Mouse (Mus musculus) bone marrow, adult 2 months (tissue): Measurements from ENCODE around the gene Arhgef40.

Experiments
- CTCF ChIP-seq: fragments of 200-500 bp; IDR thresholded peaks from 2 replicates; pipeline ENCODE4 v1.5.1; 2011; ENCODE audit warnings: low read length, control low read depth; ENCODE audit not compliant: control insufficient read depth, insufficient read depth
- POLR2A ChIP-seq: fragments of 200-500 bp; IDR thresholded peaks from 2 replicates; pipeline ENCODE4 v1.6.1; 2011; ENCODE audit warnings: low read depth, mild to moderate bottlenecking, control low read depth, low read length, borderline replicate concordance; ENCODE audit not compliant: control insufficient read depth

- no peak for TF ChIP-seq POLR2A
- no peak for TF ChIP-seq CTCF
Measured at GRCm38 (mm10) chr14:51983855-51984246, 668 bp upstream of the Arhgef40 start.
